ENCODE assay signal across 7 mouse cellular contexts in genomic region chr8:72572507-72572906, GRCm38 (mm10). TPM values are rescaled to one million over a fixed set of nuclear protein-coding genes. Genes with fewer than 3 reads are reported as not detected.
DNase-seq lines count a peak whose midpoint lies in the region; ATAC-seq and TF ChIP-seq lines count a peak whose summit lies in the region.

No protein-coding gene starts in this region.

- peak overlapping the region; percentile 98 for H3K4me2 ChIP-seq in CH12.LX (ENCODE audit: insufficient read depth, low read depth, poor library complexity, severe bottlenecking)
- peak overlapping the region; percentile 97 for H3K4me2 ChIP-seq in forebrain, embryonic 15.5 days (replicated peaks)
- H3K4me2 ChIP-seq in hindbrain, embryonic 16.5 days (ENCODE audit: low read length), result peak overlapping the region; percentile 97
- H3K4me2 ChIP-seq in neural tube, embryonic 12.5 days (replicated peaks), result peak overlapping the region; percentile 97

- no peak for TF ChIP-seq RAD21 in CH12.LX (IDR thresholded peaks at IDR 0.05; ENCODE audit: low read depth, low read length)

- dilution Hi-C loops in CH12.LX (cut with MboI; ENCODE audit: extremely low pct_ligation_motif_present, extremely low pct_unique_long_range_greater_than_20kb, low sequenced_read_pairs), result no loop called here

- H3K4me3 ChIP-seq in C2C12 (ENCODE audit: insufficient read depth, poor library complexity, severe bottlenecking) (peak overlapping the region; percentile 52), CH12.LX (replicated peaks in 1 of 3; ENCODE audit: low read depth in 2 of 3, low read length in 2 of 3, poor library complexity in 1 of 3) (peak overlapping the region; percentile 62 to 68 (median 67))
- peak overlapping the region; percentile 53 for H3K4me3 ChIP-seq in forebrain, embryonic 15.5 days
- peak overlapping the region; percentile 63 for H3K4me3 ChIP-seq in hindbrain, embryonic 16.5 days (ENCODE audit: low read length)
- H3K4me3 ChIP-seq in neural tube, embryonic 12.5 days, result peak overlapping the region; percentile 63

- no peak overlapping the region for H3ac ChIP-seq in C2C12 (ENCODE audit: control insufficient read depth, insufficient read length, low read depth)

- H3K27ac ChIP-seq in CH12.LX (ENCODE audit: insufficient read depth, low read depth), result no peak overlapping the region
- peak overlapping the region; percentile 88; the same call in 1 of the 2 replicates for H3K27ac ChIP-seq in forebrain, embryonic 15.5 days (replicated peaks)
- H3K27ac ChIP-seq in hindbrain, embryonic 16.5 days (ENCODE audit: low read depth, low read length), result peak overlapping the region; percentile 86
- H3K27ac ChIP-seq in neural tube, embryonic 12.5 days, result no peak overlapping the region

- peak overlapping the region; percentile 72; the same call in 1 of the 2 replicates for H3K9ac ChIP-seq in CH12.LX (ENCODE audit: insufficient read depth, low read depth)
- peak overlapping the region; percentile 66 for H3K9ac ChIP-seq in forebrain, embryonic 15.5 days (replicated peaks)
- H3K9ac ChIP-seq in hindbrain, embryonic 16.5 days (ENCODE audit: low read depth, low read length), result peak overlapping the region; percentile 74
- H3K9ac ChIP-seq in neural tube, embryonic 12.5 days, result peak overlapping the region; percentile 74

- 8% methylated on average over 10 of the region's 10 CpGs for WGBS in forebrain, embryonic 15.5 days
- 5% methylated on average over 10 of the region's 10 CpGs for WGBS in hindbrain, embryonic 16.5 days
- WGBS in neural tube, embryonic 12.5 days, result 6% methylated on average over 10 of the region's 10 CpGs

- peaks cover 17% of the 10 kb centered on the region for H3K36me3 ChIP-seq in C2C12 (ENCODE audit: control insufficient read depth, insufficient read depth)
- H3K36me3 ChIP-seq in CH12.LX (replicated peaks in 1 of 2; ENCODE audit: control insufficient read depth in 1 of 2, insufficient read depth in 1 of 2, low read length in 1 of 2), result peaks cover 23 to 26% of the 10 kb centered on the region in 2 experiments
- H3K36me3 ChIP-seq in forebrain, embryonic 15.5 days, result peaks cover 16% of the 10 kb centered on the region
- peaks cover 12% of the 10 kb centered on the region for H3K36me3 ChIP-seq in hindbrain, embryonic 16.5 days (ENCODE audit: control insufficient read depth, insufficient read depth, low read length)
- peaks cover 19% of the 10 kb centered on the region for H3K36me3 ChIP-seq in neural tube, embryonic 12.5 days

- H3K27me3 ChIP-seq in C2C12 (ENCODE audit: control insufficient read depth, insufficient read depth, insufficient read length) (no peaks in the 10 kb centered on the region), CH12.LX (replicated peaks) (no peaks in the 10 kb centered on the region)
- H3K27me3 ChIP-seq in forebrain, embryonic 15.5 days, result no peaks in the 10 kb centered on the region
- H3K27me3 ChIP-seq in hindbrain, embryonic 16.5 days (replicated peaks; ENCODE audit: control insufficient read depth, insufficient read depth, low read length), result no peaks in the 10 kb centered on the region
- no peaks in the 10 kb centered on the region for H3K27me3 ChIP-seq in neural tube, embryonic 12.5 days (replicated peaks)

- TF ChIP-seq POLR2A in CH12.LX (IDR thresholded peaks at IDR 0.05; ENCODE audit: low read depth, low read length), result no peak

- peaks cover 30% of the 10 kb centered on the region for H3K79me2 ChIP-seq in C2C12 (ENCODE audit: control insufficient read depth, insufficient read depth)
- peaks cover 8% of the 10 kb centered on the region for H3K79me2 ChIP-seq in CH12.LX (replicated peaks; ENCODE audit: control insufficient read depth, extremely low read depth, insufficient read depth, poor library complexity, severe bottlenecking)

- in situ Hi-C loops in CH12.LX (cut with MboI; ENCODE audit: low pct_ligation_motif_present, low pct_unique_long_range_greater_than_20kb, low sequenced_read_pairs), result no loop called here

- no peak for TF ChIP-seq EP300 in CH12.LX (IDR thresholded peaks at IDR 0.05; ENCODE audit: low read length)

- DNase-seq in CH12.LX (ENCODE audit: extremely low read depth), result no peak
- DNase-seq in thymus, adult 18-20 months, result no peak

- H3K79me3 ChIP-seq in C2C12 (ENCODE audit: low read depth), result peaks cover 16% of the 10 kb centered on the region

- H3K4me1 ChIP-seq in CH12.LX (ENCODE audit: control insufficient read depth in 1 of 2, insufficient read depth in 2 of 2), result peaks cover 7 to 20% of the 10 kb centered on the region in 2 experiments
- H3K4me1 ChIP-seq in forebrain, embryonic 15.5 days, result peaks cover 37% of the 10 kb centered on the region
- peaks cover 31% of the 10 kb centered on the region for H3K4me1 ChIP-seq in hindbrain, embryonic 16.5 days (ENCODE audit: control insufficient read depth, insufficient read depth, low read depth, low read length)
- peaks cover 23% of the 10 kb centered on the region for H3K4me1 ChIP-seq in neural tube, embryonic 12.5 days

- TF ChIP-seq CTCF in C2C12 (IDR thresholded peaks at IDR 0.05; ENCODE audit: control insufficient read depth, insufficient read depth, insufficient read length) (no peak), CH12.LX (conservative IDR thresholded peaks at IDR 0.05 in 1 of 2, IDR thresholded peaks at IDR 0.05 in 1 of 2; ENCODE audit: low read depth in 2 of 2, low read length in 2 of 2) (no peak)

- H3K9me3 ChIP-seq in CH12.LX (replicated peaks; ENCODE audit: low read length), result peaks cover 3% of the 10 kb centered on the region
- no peaks in the 10 kb centered on the region for H3K9me3 ChIP-seq in forebrain, embryonic 15.5 days
- no peaks in the 10 kb centered on the region for H3K9me3 ChIP-seq in hindbrain, embryonic 16.5 days (ENCODE audit: control insufficient read depth, low read length)
- H3K9me3 ChIP-seq in neural tube, embryonic 12.5 days, result no peaks in the 10 kb centered on the region

- ATAC-seq in forebrain, embryonic 15.5 days (replicated peaks), result no peak
- no peak for ATAC-seq in hindbrain, embryonic 16.5 days
- no peak for ATAC-seq in neural tube, embryonic 12.5 days (ENCODE audit: low FRiP score, low read depth)
- ATAC-seq in megakaryocyte progenitor cell, adult 5-6 weeks (replicated peaks; ENCODE audit: poor library complexity), result no peak

TF ChIP-seq in C2C12, 6 proteins besides CTCF, POLR2A, EP300 and RAD21:
- no peak for TF ChIP-seq MAX (IDR thresholded peaks at IDR 0.05)
- no peak for TF ChIP-seq USF1 (IDR thresholded peaks at IDR 0.05; ENCODE audit: low read depth)
- TF ChIP-seq CEBPB (IDR thresholded peaks at IDR 0.05; ENCODE audit: low read depth), result no peak
- TF ChIP-seq MYOG (IDR thresholded peaks at IDR 0.05; ENCODE audit: control insufficient read depth, extremely low read depth, insufficient read length), result no peak
- TF ChIP-seq MYOD1 (IDR thresholded peaks at IDR 0.05; ENCODE audit: control insufficient read depth, insufficient read length, low read depth), result no peak
- TF ChIP-seq FOSL1 (IDR thresholded peaks at IDR 0.05; ENCODE audit: insufficient read depth, low read length, poor library complexity, severe bottlenecking), result no peak
TF ChIP-seq in C2C12: peak in this region for 0.

TF ChIP-seq in CH12.LX, 34 proteins besides CTCF, POLR2A, EP300 and RAD21 (continues in another document):
- TF ChIP-seq JUN (IDR thresholded peaks at IDR 0.05; ENCODE audit: insufficient read depth, low read depth, low read length), result no peak
- no peak for TF ChIP-seq HCFC1 (IDR thresholded peaks at IDR 0.05; ENCODE audit: low read depth, low read length)
- no peak for TF ChIP-seq TCF12 (IDR thresholded peaks at IDR 0.05; ENCODE audit: low read depth, low read length)
- TF ChIP-seq NELFE (IDR thresholded peaks at IDR 0.05; ENCODE audit: low read depth, low read length), result no peak
- no peak for TF ChIP-seq E2F4 (IDR thresholded peaks at IDR 0.05; ENCODE audit: insufficient replicate concordance, low read depth, low read length)
- TF ChIP-seq MAX (IDR thresholded peaks at IDR 0.05; ENCODE audit: low read length), result no peak
- TF ChIP-seq SMC3 (IDR thresholded peaks at IDR 0.05; ENCODE audit: low read depth, low read length), result no peak
- no peak for TF ChIP-seq POLR2AphosphoS2 (IDR thresholded peaks at IDR 0.05; ENCODE audit: low read depth, low read length)
- no peak for TF ChIP-seq PAX5 (IDR thresholded peaks at IDR 0.05; ENCODE audit: low read length)
- TF ChIP-seq MXI1 (IDR thresholded peaks at IDR 0.05; ENCODE audit: low read depth, low read length), result no peak

RNA-seq across cellular contexts. Expression of gene Tmem38a, which starts 0.7 kb away (rescaled TPM):
- polyA plus RNA-seq in C2C12 (2012; fragmentation: generic; extraction: Trizol) (16.5 TPM), CH12.LX (2012; ENCODE audit: insufficient read length, low read depth) (3.8 and 4.2 TPM in 2 replicates)
- total RNA-seq in CH12.LX (2012; rRNA removed) (3.1 and 6.2 TPM in 2 replicates), CH12.LX (2014; rRNA removed) (3.3 and 3.8 TPM in 2 replicates)
- polyA plus RNA-seq in forebrain, embryonic 15.5 days (2015; fragmentation: Nextera tagmentation; extraction: Ambion mirVana), result 17.7 and 17.8 TPM in 2 replicates
- 41.8 and 42.9 TPM in 2 replicates for polyA plus RNA-seq in hindbrain, embryonic 16.5 days (2015; fragmentation: Nextera tagmentation; extraction: Ambion mirVana)
- 16.4 and 16.7 TPM in 2 replicates for polyA plus RNA-seq in neural tube, embryonic 12.5 days (2016; fragmentation: Nextera tagmentation; extraction: Ambion mirVana)
- 0.42 and 1.1 TPM in 2 replicates for total RNA-seq in megakaryocyte progenitor cell, adult 5-6 weeks (2015)
- total RNA-seq in megakaryocyte progenitor cell, adult 5-6 weeks (2017), result 0.58 and 1.6 TPM in 2 replicates

RNA-seq across cellular contexts. Expression of gene Smim7, which starts 1.6 kb away (rescaled TPM):
- polyA plus RNA-seq in C2C12 (2012; fragmentation: generic; extraction: Trizol) (57.9 TPM), CH12.LX (2012; ENCODE audit: insufficient read length, low read depth) (60.7 and 61.0 TPM in 2 replicates)
- total RNA-seq in CH12.LX (2012; rRNA removed) (37.7 and 42.2 TPM in 2 replicates), CH12.LX (2014; rRNA removed) (70.3 and 79.8 TPM in 2 replicates)
- 127 and 128 TPM in 2 replicates for polyA plus RNA-seq in forebrain, embryonic 15.5 days (2015; fragmentation: Nextera tagmentation; extraction: Ambion mirVana)
- 123 and 127 TPM in 2 replicates for polyA plus RNA-seq in hindbrain, embryonic 16.5 days (2015; fragmentation: Nextera tagmentation; extraction: Ambion mirVana)
- 129 and 130 TPM in 2 replicates for polyA plus RNA-seq in neural tube, embryonic 12.5 days (2016; fragmentation: Nextera tagmentation; extraction: Ambion mirVana)
- total RNA-seq in megakaryocyte progenitor cell, adult 5-6 weeks (2015), result 45.9 and 54.0 TPM in 2 replicates
- 47.5 and 52.1 TPM in 2 replicates for total RNA-seq in megakaryocyte progenitor cell, adult 5-6 weeks (2017)

RNA-seq across cellular contexts. Expression of gene Med26, which starts 24.4 kb away (rescaled TPM):
- 7.8 TPM for polyA plus RNA-seq in C2C12 (2012; fragmentation: generic; extraction: Trizol)
- 9.7 and 10.3 TPM in 2 replicates for total RNA-seq in CH12.LX (2012; rRNA removed)
- 6.6 and 8.7 TPM in 2 replicates for total RNA-seq in CH12.LX (2014; rRNA removed)
- 12.9 and 14.3 TPM in 2 replicates for polyA plus RNA-seq in CH12.LX (2012; ENCODE audit: insufficient read length, low read depth)
- 18.2 and 19.9 TPM in 2 replicates for polyA plus RNA-seq in forebrain, embryonic 15.5 days (2015; fragmentation: Nextera tagmentation; extraction: Ambion mirVana)
- 15.5 and 17.3 TPM in 2 replicates for polyA plus RNA-seq in hindbrain, embryonic 16.5 days (2015; fragmentation: Nextera tagmentation; extraction: Ambion mirVana)
- 18.8 and 19.6 TPM in 2 replicates for polyA plus RNA-seq in neural tube, embryonic 12.5 days (2016; fragmentation: Nextera tagmentation; extraction: Ambion mirVana)
- total RNA-seq in megakaryocyte progenitor cell, adult 5-6 weeks (2015), result 10.0 and 12.0 TPM in 2 replicates
- 8.6 and 9.9 TPM in 2 replicates for total RNA-seq in megakaryocyte progenitor cell, adult 5-6 weeks (2017)

Comparison
In these comparisons a context has a peak if more than half of its experiments do, and no peak if none do; other contexts are left out.
1. H3K27ac ChIP-seq: peak in forebrain, embryonic 15.5 days (single experiment) and hindbrain, embryonic 16.5 days (single experiment); none in CH12.LX (single experiment) and neural tube, embryonic 12.5 days (single experiment).
2. Peak in every context shown above with its lines, with median percentiles within 50 percentile points of each other: H3K4me3 ChIP-seq, H3K4me2 ChIP-seq and H3K9ac ChIP-seq.